Mouse (Mus musculus): ENCODE data around the gene Esam. TPM values are rescaled to one million over a fixed set of nuclear protein-coding genes. Genes with fewer than 3 reads are reported as not detected.

Gene Esam
- polyA plus RNA-seq, 1 experiment from 2014 or later: 35.7 TPM

- DNase-seq (ENCODE audit: low spot score): no peak
- Histone ChIP-seq H3K27ac (ENCODE audit: low read depth, low read length) (no peak overlapping the region), H3K9ac (ENCODE audit: low read length) (no peak overlapping the region), H3K4me1 (ENCODE audit: control insufficient read depth, insufficient read depth, low read length) (0 out of 2 replicates have a peak, but pooled peaks cover 6% of the 10 kb centered on the region), H3K4me2 (ENCODE audit: low read depth) (no peak overlapping the region), H3K27me3 (ENCODE audit: control insufficient read depth, insufficient read depth, low read length) (peaks cover 63% of the 10 kb centered on the region), H3K36me3 (ENCODE audit: control insufficient read depth, insufficient read depth, low read length) (no peaks in the 10 kb centered on the region), H3K4me3 (ENCODE audit: low read depth, low read length) (no peak overlapping the region), H3K9me3 (ENCODE audit: control insufficient read depth, low read length) (no peaks in the 10 kb centered on the region)
- 64% methylated on average over 1 of the region's 1 CpGs for whole genome bisulfite sequencing
- no peak for ATAC-seq (ENCODE audit: insufficient read depth, low FRiP score, low TSS enrichment)
Measured at GRCm38 (mm10) chr9:37550435-37550834, 22.6 kb downstream of the Esam start.

- no peak for DNase-seq (ENCODE audit: low spot score)
- peak; percentile 9; the same call in 1 of the 2 replicates for ATAC-seq (ENCODE audit: insufficient read depth, low FRiP score, low TSS enrichment)
Measured at GRCm38 (mm10) chr9:37551751-37552531, 24.1 kb downstream of the Esam start.

GRCm38 (mm10) chr9:37552536-37553293 lies 24.8 kb downstream of the Esam start, which contains the start of gene Nrgn:
TSS of gene Nrgn (minus strand) at chr9:37552904.
- H3K9ac ChIP-seq (ENCODE audit: low read length): peak within 1 kb of the TSS; percentile 18; the same call in 1 of the 2 replicates
- no peaks in the 10 kb centered on the region for H3K36me3 ChIP-seq (ENCODE audit: control insufficient read depth, insufficient read depth, low read length)
- no peak within 1 kb of the TSS for H3K27ac ChIP-seq (ENCODE audit: low read depth, low read length)
- peaks cover 45% of the 10 kb centered on the region for H3K27me3 ChIP-seq (ENCODE audit: control insufficient read depth, insufficient read depth, low read length)
- H3K9me3 ChIP-seq (ENCODE audit: control insufficient read depth, low read length): no peaks in the 10 kb centered on the region
- DNase-seq (ENCODE audit: low spot score) (peak; percentile 87), ATAC-seq (ENCODE audit: insufficient read depth, low FRiP score, low TSS enrichment) (peak; percentile 93)
- 0 out of 2 replicates have a peak, but pooled peaks cover 6% of the 10 kb centered on the region for H3K4me1 ChIP-seq (ENCODE audit: control insufficient read depth, insufficient read depth, low read length)
- peak within 1 kb of the TSS; percentile 36 for H3K4me3 ChIP-seq (ENCODE audit: low read depth, low read length)
- 7% methylated on average over 31 of the region's 31 CpGs for WGBS
- peak within 1 kb of the TSS; percentile 73 for H3K4me2 ChIP-seq (ENCODE audit: low read depth)

More at GRCm38 (mm10) chr9:37551751-37552531, 24.1 kb downstream of the Esam start:
- Histone ChIP-seq H3K36me3 (ENCODE audit: control insufficient read depth, insufficient read depth, low read length) (no peaks in the 10 kb centered on the region), H3K4me3 (ENCODE audit: low read depth, low read length) (peak overlapping the region; percentile 36), H3K4me2 (ENCODE audit: low read depth) (peak overlapping the region; percentile 73), H3K4me1 (ENCODE audit: control insufficient read depth, insufficient read depth, low read length) (0 out of 2 replicates have a peak, but pooled peaks cover 6% of the 10 kb centered on the region), H3K27me3 (ENCODE audit: control insufficient read depth, insufficient read depth, low read length) (peaks cover 50% of the 10 kb centered on the region), H3K9me3 (ENCODE audit: control insufficient read depth, low read length) (no peaks in the 10 kb centered on the region), H3K27ac (ENCODE audit: low read depth, low read length) (no peak overlapping the region), H3K9ac (ENCODE audit: low read length) (peak overlapping the region; percentile 18; the same call in 1 of the 2 replicates)
- WGBS: 2% methylated on average over 23 of the region's 23 CpGs

GRCm38 (mm10) chr9:37554279-37554678 lies 26.4 kb downstream of the Esam start:
- 84% methylated on average over 1 of the region's 1 CpGs for WGBS
- no peaks in the 10 kb centered on the region for H3K9me3 ChIP-seq (ENCODE audit: control insufficient read depth, low read length)
- 0 out of 2 replicates have a peak, but pooled peaks cover 6% of the 10 kb centered on the region for H3K4me1 ChIP-seq (ENCODE audit: control insufficient read depth, insufficient read depth, low read length)
- H3K4me2 ChIP-seq (ENCODE audit: low read depth): no peak overlapping the region
- H3K9ac ChIP-seq (ENCODE audit: low read length): no peak overlapping the region
- no peaks in the 10 kb centered on the region for H3K36me3 ChIP-seq (ENCODE audit: control insufficient read depth, insufficient read depth, low read length)
- no peak overlapping the region for H3K4me3 ChIP-seq (ENCODE audit: low read depth, low read length)
- H3K27me3 ChIP-seq (ENCODE audit: control insufficient read depth, insufficient read depth, low read length): peaks cover 40% of the 10 kb centered on the region
- DNase-seq (ENCODE audit: low spot score) (no peak), ATAC-seq (ENCODE audit: insufficient read depth, low FRiP score, low TSS enrichment) (no peak)
- no peak overlapping the region for H3K27ac ChIP-seq (ENCODE audit: low read depth, low read length)

GRCm38 (mm10) chr9:37554838-37555748 lies 27.2 kb downstream of the Esam start, which contains the start of gene Siae:
TSS of gene Siae (plus strand) at chr9:37555698.
- no peak within 1 kb of the TSS for H3K9ac ChIP-seq (ENCODE audit: low read length)
- H3K27me3 ChIP-seq (ENCODE audit: control insufficient read depth, insufficient read depth, low read length): peaks cover 32% of the 10 kb centered on the region
- ATAC-seq (ENCODE audit: insufficient read depth, low FRiP score, low TSS enrichment) (no peak), DNase-seq (ENCODE audit: low spot score) (no peak)
- H3K36me3 ChIP-seq (ENCODE audit: control insufficient read depth, insufficient read depth, low read length): no peaks in the 10 kb centered on the region
- H3K4me2 ChIP-seq (ENCODE audit: low read depth): no peak within 1 kb of the TSS
- H3K27ac ChIP-seq (ENCODE audit: low read depth, low read length): no peak within 1 kb of the TSS
- no peak within 1 kb of the TSS for H3K4me3 ChIP-seq (ENCODE audit: low read depth, low read length)
- 35% methylated on average over 7 of the region's 7 CpGs for WGBS
- H3K4me1 ChIP-seq (ENCODE audit: control insufficient read depth, insufficient read depth, low read length): 0 out of 2 replicates have a peak, but pooled peaks cover 6% of the 10 kb centered on the region
- H3K9me3 ChIP-seq (ENCODE audit: control insufficient read depth, low read length): no peaks in the 10 kb centered on the region

- H3K4me2 ChIP-seq (ENCODE audit: low read depth): no peak overlapping the region
- H3K36me3 ChIP-seq (ENCODE audit: control insufficient read depth, insufficient read depth, low read length): no peaks in the 10 kb centered on the region
- H3K27me3 ChIP-seq (ENCODE audit: control insufficient read depth, insufficient read depth, low read length): peaks cover 19% of the 10 kb centered on the region
- 75% methylated on average over 3 of the region's 3 CpGs for WGBS
- 0 out of 2 replicates have a peak, but pooled peaks cover 6% of the 10 kb centered on the region for H3K4me1 ChIP-seq (ENCODE audit: control insufficient read depth, insufficient read depth, low read length)
- no peak overlapping the region for H3K4me3 ChIP-seq (ENCODE audit: low read depth, low read length)
- H3K27ac ChIP-seq (ENCODE audit: low read depth, low read length): no peak overlapping the region
- no peak overlapping the region for H3K9ac ChIP-seq (ENCODE audit: low read length)
- no peaks in the 10 kb centered on the region for H3K9me3 ChIP-seq (ENCODE audit: control insufficient read depth, low read length)
- no peak for ATAC-seq (ENCODE audit: insufficient read depth, low FRiP score, low TSS enrichment)
- no peak for DNase-seq (ENCODE audit: low spot score)
Measured at GRCm38 (mm10) chr9:37556366-37556765, 28.5 kb downstream of the Esam start.

- 92% methylated on average over 2 of the region's 2 CpGs for WGBS
- Histone ChIP-seq H3K4me2 (ENCODE audit: low read depth) (no peak overlapping the region), H3K4me1 (ENCODE audit: control insufficient read depth, insufficient read depth, low read length) (no peaks in the 10 kb centered on the region), H3K9ac (ENCODE audit: low read length) (no peak overlapping the region), H3K36me3 (ENCODE audit: control insufficient read depth, insufficient read depth, low read length) (no peaks in the 10 kb centered on the region), H3K4me3 (ENCODE audit: low read depth, low read length) (no peak overlapping the region), H3K27me3 (ENCODE audit: control insufficient read depth, insufficient read depth, low read length) (no peaks in the 10 kb centered on the region), H3K27ac (ENCODE audit: low read depth, low read length) (no peak overlapping the region), H3K9me3 (ENCODE audit: control insufficient read depth, low read length) (no peaks in the 10 kb centered on the region)
- DNase-seq (ENCODE audit: low spot score) (no peak), ATAC-seq (ENCODE audit: insufficient read depth, low FRiP score, low TSS enrichment) (no peak)
Measured at GRCm38 (mm10) chr9:37560617-37561016, 32.7 kb downstream of the Esam start.

GRCm38 (mm10) chr9:37563805-37564204 lies 35.9 kb downstream of the Esam start:
- Histone ChIP-seq H3K4me2 (ENCODE audit: low read depth) (no peak overlapping the region), H3K27ac (ENCODE audit: low read depth, low read length) (no peak overlapping the region), H3K9ac (ENCODE audit: low read length) (no peak overlapping the region), H3K4me1 (ENCODE audit: control insufficient read depth, insufficient read depth, low read length) (no peaks in the 10 kb centered on the region), H3K27me3 (ENCODE audit: control insufficient read depth, insufficient read depth, low read length) (no peaks in the 10 kb centered on the region), H3K36me3 (ENCODE audit: control insufficient read depth, insufficient read depth, low read length) (no peaks in the 10 kb centered on the region), H3K9me3 (ENCODE audit: control insufficient read depth, low read length) (no peaks in the 10 kb centered on the region), H3K4me3 (ENCODE audit: low read depth, low read length) (no peak overlapping the region)
- no peak for ATAC-seq (ENCODE audit: insufficient read depth, low FRiP score, low TSS enrichment)
- 65% methylated on average over 1 of the region's 1 CpGs for WGBS
- no peak for DNase-seq (ENCODE audit: low spot score)
